Mouse (Mus musculus) limb, embryonic 10.5 days (tissue): ENCODE measurements around the gene Ccdc152. TPM values are rescaled to one million over a fixed set of nuclear protein-coding genes. Genes with fewer than 3 reads are reported as not detected.
A peak's percentile ranks its signal among the peaks of the same experiment; 100 is the strongest.

Source experiments
- DNase-seq: peaks from one replicate; pipeline ENCODE4 v3.0.0-alpha.2; 2017; ENCODE audit warnings: low spot score
- H3K27ac ChIP-seq: fragments of 300-500 bp; sonication (generic); 2 replicates; pipeline ENCODE4 v1.5.1; 2016; ENCODE audit warnings: mild to moderate bottlenecking
- H3K27me3 ChIP-seq: fragments of 300-500 bp; sonication (generic); 2 replicates; pipeline ENCODE4 v1.6.1; 2016; ENCODE audit warnings: low read depth, mild to moderate bottlenecking; ENCODE audit not compliant: poor library complexity, severe bottlenecking
- H3K36me3 ChIP-seq: fragments of 300-500 bp; sonication (generic); 2 replicates; pipeline ENCODE4 v1.6.1; 2016; ENCODE audit warnings: mild to moderate bottlenecking, moderate library complexity
- H3K4me1 ChIP-seq: fragments of 300-500 bp; sonication (generic); 2 replicates; pipeline ENCODE4 v1.6.1; 2016
- H3K4me3 ChIP-seq: fragments of 300-500 bp; sonication (generic); 2 replicates; pipeline ENCODE4 v1.5.1; 2016; ENCODE audit warnings: mild to moderate bottlenecking, moderate library complexity
- H3K9me3 ChIP-seq: fragments of 300-500 bp; sonication (generic); replicated peaks from 2 replicates; pipeline ENCODE4 v1.6.1; 2016; ENCODE audit warnings: mild to moderate bottlenecking
- WGBS: fragments of 180-500 bp; shearing (Covaris S2); methylation state at CpG from one replicate; pipeline ENCODE4 v1.1.7; 2016; 5-methylcytosine and 5-hydroxymethylcytosine counted together
- polyA plus RNA-seq: library from polyadenylated mRNA; unstranded; fragments of >200 nt; fragmentation: Nextera tagmentation; extraction: Ambion mirVana; gene quantifications from 2 replicates; pipeline ENCODE4 v1.2.1, GENCODE M21; 2016

Ccdc152 gene
- polyA plus RNA-seq, 1 experiment from 2014 or later, result not detected

DNA sequence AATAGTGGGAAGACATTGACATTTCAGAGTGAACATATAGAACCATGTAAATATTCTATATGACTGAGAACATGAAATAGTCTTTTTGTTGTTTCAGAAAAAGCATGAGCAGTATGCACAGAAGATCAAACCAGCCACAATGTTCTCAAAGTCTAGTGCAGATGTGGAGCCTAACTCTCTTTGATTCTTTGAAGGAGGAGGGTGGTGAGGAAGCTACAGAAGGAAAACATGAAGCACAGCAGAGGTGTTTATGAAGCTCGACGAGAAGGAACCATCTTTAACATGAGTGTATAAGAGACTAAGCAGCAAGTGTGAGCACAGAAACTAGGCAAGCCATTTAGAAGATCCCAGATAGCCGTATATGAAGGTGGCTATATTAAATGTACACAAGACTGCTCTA, 6.5 kb upstream of the Ccdc152 start:
- no peak overlapping the region for H3K27ac ChIP-seq
- no peaks in the 10 kb centered on the region for H3K36me3 ChIP-seq
- DNase-seq, result no peak
- WGBS, result 92% methylated on average over 3 of the region's 3 CpGs
- H3K27me3 ChIP-seq, result no peaks in the 10 kb centered on the region
- no peaks in the 10 kb centered on the region for H3K4me1 ChIP-seq
- no peak overlapping the region for H3K4me3 ChIP-seq
- H3K9me3 ChIP-seq, result no peaks in the 10 kb centered on the region

DNA sequence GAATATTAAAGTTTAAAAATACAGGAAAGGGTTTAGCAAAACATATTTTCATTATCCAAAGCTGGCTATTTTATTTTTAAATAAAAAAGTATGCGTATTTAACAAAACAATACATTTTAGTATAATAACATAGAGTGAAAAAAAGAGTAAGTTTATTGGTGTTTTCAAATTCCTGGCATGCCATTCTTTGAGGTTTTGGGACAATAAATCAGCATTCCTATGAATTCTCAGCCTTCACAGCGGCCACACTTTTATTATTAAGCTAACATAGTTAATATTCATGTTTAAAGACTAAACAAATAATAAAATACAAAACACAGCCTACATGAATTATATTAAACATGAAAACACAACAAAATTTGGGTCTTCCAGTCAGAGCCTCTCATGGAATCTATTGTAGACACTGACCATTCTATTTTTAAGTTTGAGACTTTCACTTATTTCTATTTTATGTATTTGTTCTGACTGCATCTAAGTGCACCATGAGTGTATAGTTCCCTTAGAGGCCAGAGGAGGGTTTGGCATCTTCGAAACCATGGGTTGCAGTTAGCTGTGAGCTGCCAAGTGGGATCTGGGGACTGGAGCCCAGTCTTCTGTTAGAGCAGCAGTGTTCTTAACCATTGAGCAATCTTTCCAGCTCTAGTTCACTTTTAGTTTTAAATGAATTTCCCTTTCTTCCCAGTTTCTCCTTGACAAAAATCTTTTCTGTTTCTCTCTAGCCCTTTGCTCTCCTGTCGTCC, 2.8 kb downstream of the Ccdc152 start:
- no peaks in the 10 kb centered on the region for H3K36me3 ChIP-seq
- DNase-seq, result no peak
- no peak overlapping the region for H3K4me3 ChIP-seq
- no peaks in the 10 kb centered on the region for H3K27me3 ChIP-seq
- H3K27ac ChIP-seq, result no peak overlapping the region
- no peaks in the 10 kb centered on the region for H3K9me3 ChIP-seq
- no peaks in the 10 kb centered on the region for H3K4me1 ChIP-seq
- WGBS, result 80% methylated on average over 4 of the region's 4 CpGs

DNA sequence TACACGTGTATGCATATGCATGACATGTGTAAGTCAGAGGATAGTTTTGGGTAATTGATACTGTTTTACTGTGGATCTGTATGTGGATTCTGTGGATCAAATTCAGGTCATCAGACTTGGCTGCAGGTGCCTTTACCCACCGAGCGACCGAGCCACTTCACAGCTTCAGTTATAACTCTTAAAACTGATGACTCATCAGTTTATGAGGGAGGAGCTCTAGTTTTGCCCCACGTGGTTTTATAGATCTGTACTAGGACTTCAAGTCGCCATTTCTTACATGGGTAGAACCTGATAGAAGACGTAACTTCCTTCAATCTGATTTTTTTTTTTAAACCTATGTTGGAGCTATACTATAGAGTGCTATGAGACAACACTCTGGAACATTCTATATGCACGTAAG, 5.7 kb downstream of the Ccdc152 start:
- DNase-seq, result no peak
- no peak overlapping the region for H3K4me3 ChIP-seq
- H3K4me1 ChIP-seq, result no peaks in the 10 kb centered on the region
- H3K36me3 ChIP-seq, result no peaks in the 10 kb centered on the region
- H3K27ac ChIP-seq, result no peak overlapping the region
- H3K27me3 ChIP-seq, result no peaks in the 10 kb centered on the region
- no peaks in the 10 kb centered on the region for H3K9me3 ChIP-seq
- 84% methylated on average over 8 of the region's 8 CpGs for WGBS

DNA sequence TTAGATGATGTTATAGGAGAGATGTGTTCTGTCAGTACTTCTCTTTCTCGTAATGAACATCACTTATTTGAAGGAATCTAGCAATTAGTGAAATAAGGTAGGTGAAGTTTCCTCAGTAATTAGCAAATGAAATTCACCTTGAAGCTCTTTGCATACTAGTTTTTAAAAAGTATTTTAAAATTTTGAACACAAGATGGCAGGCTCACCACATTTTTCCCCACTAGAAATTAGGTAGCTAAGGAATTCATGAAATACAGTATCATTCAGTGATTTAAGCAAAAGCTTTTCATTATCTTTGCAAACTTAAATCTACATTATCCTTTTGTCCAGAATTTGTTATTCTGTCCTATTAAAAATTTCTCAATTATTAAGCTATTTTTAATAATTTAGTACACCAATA, 7.3 kb downstream of the Ccdc152 start:
- Histone ChIP-seq H3K4me3 (no peak overlapping the region), H3K27me3 (no peaks in the 10 kb centered on the region), H3K27ac (no peak overlapping the region), H3K4me1 (no peaks in the 10 kb centered on the region), H3K36me3 (no peaks in the 10 kb centered on the region), H3K9me3 (no peaks in the 10 kb centered on the region)
- WGBS, result 89% methylated on average over 1 of the region's 1 CpGs
- DNase-seq, result no peak

DNA sequence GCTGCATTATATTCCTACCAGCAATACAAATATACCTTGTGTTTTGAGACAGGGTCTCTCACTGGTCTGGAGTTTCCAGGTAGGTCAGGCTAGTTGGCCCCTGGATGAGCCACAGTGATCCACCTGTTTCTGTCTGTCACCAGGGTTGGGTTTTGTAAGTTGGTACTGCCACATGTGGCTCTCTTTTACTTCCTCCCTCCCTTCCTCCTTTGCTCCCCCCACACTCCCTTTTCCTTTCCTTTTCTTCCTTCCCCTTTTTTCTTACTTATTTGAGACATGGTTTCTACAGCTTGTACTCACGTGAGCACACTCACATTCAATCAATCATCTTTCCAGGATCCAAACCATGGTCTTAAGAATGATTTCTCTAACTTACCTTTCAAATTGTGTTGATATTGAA, 9.8 kb downstream of the Ccdc152 start:
- no peak overlapping the region for H3K27ac ChIP-seq
- H3K9me3 ChIP-seq, result no peaks in the 10 kb centered on the region
- no peak for DNase-seq
- 65% methylated on average over 1 of the region's 1 CpGs for WGBS
- H3K36me3 ChIP-seq, result no peaks in the 10 kb centered on the region
- no peaks in the 10 kb centered on the region for H3K27me3 ChIP-seq
- H3K4me1 ChIP-seq, result no peaks in the 10 kb centered on the region
- H3K4me3 ChIP-seq, result no peak overlapping the region

DNA sequence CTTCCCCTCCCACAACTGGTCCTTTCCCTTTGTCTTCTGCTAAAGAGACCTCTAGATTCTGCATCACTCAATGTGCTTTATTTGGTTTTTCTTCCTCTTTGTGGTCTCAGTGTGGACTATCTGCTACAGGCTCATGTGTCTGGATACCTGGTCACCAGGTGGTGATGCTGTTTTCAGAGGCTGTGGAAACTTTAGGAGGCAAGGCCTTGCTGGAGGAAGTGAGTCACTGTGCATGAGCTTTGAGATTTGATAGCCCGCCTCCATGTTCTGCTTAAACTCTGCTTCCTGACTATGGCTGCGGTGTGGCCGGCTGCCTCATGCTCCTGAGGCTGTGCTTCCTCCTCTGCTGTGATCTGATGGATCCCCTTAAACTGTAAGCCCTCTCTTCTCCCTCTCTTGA, 12.9 kb downstream of the Ccdc152 start:
- 83% methylated on average over 3 of the region's 3 CpGs for WGBS
- H3K27ac ChIP-seq, result no peak overlapping the region
- no peaks in the 10 kb centered on the region for H3K4me1 ChIP-seq
- H3K9me3 ChIP-seq, result no peaks in the 10 kb centered on the region
- no peaks in the 10 kb centered on the region for H3K36me3 ChIP-seq
- no peak overlapping the region for H3K4me3 ChIP-seq
- no peak for DNase-seq
- no peaks in the 10 kb centered on the region for H3K27me3 ChIP-seq

DNA sequence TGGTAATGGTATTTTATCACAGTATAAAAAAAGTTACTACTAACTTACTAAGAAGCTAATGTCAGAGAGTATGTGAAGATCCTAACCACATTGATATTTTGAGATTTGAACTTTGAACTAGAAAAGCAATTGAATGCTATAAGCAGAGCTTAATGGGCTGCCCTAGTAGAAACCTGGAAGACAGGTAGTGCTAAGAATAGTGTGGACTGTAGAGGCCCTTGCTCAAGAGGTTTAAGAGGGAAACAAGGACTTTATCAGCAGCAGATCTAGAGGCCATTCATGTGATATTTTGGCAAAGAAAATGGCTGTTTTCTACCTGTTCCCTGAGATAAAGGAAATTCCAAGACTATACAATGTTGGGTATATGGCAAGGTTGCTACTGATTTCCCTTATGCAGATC, 17.3 kb downstream of the Ccdc152 start:
- no peak overlapping the region for H3K27ac ChIP-seq
- H3K27me3 ChIP-seq, result no peaks in the 10 kb centered on the region
- H3K9me3 ChIP-seq, result no peaks in the 10 kb centered on the region
- no peak for DNase-seq
- H3K36me3 ChIP-seq, result no peaks in the 10 kb centered on the region
- no peaks in the 10 kb centered on the region for H3K4me1 ChIP-seq
- H3K4me3 ChIP-seq, result no peak overlapping the region

DNA sequence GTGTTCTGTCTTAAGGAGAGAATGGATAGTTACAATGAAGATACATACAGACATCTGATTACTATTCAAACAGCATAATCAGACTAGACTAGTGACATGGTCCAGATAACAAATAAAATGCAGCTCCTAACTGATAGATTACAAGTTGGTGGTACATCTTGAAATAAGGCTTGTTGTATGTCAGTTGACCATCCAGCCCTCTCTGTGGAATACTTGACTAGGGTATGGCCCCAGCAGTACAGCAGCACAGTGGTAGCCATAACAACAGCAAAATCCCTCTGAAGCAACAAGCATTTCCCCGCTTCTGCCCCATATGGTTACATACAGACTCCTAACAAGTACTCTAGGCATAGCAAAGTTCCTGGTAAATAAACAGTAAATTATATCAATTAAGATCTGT, 21.6 kb downstream of the Ccdc152 start:
- Histone ChIP-seq H3K36me3 (peaks cover 5% of the 10 kb centered on the region; the same call in 1 of the 2 replicates), H3K27me3 (no peaks in the 10 kb centered on the region), H3K4me3 (no peak overlapping the region), H3K4me1 (no peaks in the 10 kb centered on the region), H3K27ac (no peak overlapping the region), H3K9me3 (no peaks in the 10 kb centered on the region)
- 93% methylated on average over 1 of the region's 1 CpGs for WGBS
- no peak for DNase-seq

DNA sequence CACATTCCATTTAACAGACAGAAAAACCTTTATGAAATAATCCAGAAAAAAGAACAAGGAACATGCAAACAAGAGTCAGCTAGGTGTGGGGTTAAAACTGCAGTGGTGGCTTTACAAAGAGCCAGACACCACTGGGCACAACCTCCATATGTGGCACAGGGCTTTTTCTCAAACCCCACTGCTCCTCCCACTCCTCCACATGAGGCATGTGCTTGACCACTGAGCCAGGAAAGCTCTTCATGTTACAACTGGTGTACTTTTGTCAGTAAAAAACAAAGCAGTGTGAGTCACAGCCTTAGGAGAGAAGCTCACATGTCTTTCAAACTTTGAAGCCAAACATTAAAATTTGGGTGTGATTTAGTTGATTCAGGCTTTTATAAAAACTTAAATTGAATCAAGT, 22.1 kb downstream of the Ccdc152 start:
- Histone ChIP-seq H3K36me3 (peaks cover 5% of the 10 kb centered on the region; the same call in 1 of the 2 replicates), H3K27me3 (no peaks in the 10 kb centered on the region), H3K27ac (no peak overlapping the region), H3K9me3 (no peaks in the 10 kb centered on the region), H3K4me1 (no peaks in the 10 kb centered on the region), H3K4me3 (no peak overlapping the region)
- no peak for DNase-seq

DNA sequence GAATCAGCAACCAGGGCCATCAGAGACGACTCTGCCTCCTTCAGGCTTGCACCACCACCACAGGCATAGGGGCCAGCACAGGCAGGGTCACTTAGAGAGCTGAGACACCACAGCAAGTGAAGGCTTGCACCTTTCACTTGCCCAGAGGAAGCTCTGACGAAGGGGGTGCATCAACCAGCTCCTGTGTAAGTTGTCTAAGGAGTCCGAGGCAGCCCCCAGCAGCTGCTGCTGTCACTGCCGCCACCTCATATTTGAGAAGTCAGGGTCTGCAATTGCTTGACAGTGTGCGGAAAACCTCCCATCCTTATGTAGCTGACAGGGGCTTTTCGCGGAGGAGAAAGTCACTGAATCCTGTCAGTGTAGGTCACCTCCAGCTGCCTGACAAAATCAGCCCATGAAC, 24.1 kb downstream of the Ccdc152 start:
- Histone ChIP-seq H3K9me3 (no peaks in the 10 kb centered on the region), H3K27ac (no peak overlapping the region), H3K4me1 (no peaks in the 10 kb centered on the region), H3K4me3 (no peak overlapping the region), H3K27me3 (no peaks in the 10 kb centered on the region), H3K36me3 (peaks cover 5% of the 10 kb centered on the region; the same call in 1 of the 2 replicates)
- no peak for DNase-seq
- WGBS, result 73% methylated on average over 7 of the region's 7 CpGs

DNA sequence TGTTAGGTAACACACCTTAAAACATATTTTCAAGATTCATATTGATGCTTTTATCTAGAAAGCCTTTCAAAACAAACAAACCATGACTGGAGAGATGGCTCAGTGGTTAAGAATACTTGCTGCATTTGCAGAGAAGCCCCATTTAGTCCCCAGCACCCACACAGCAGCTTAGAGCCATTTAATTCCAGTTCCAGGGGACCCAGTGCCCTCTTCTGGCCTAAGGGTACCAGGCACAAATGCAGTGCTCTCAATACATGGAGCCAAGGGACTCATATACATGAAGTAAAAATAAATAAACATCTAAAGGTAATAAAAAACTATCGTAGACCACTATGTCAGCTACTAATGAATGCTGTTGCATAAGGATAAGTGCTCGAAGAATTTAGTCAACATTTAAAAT, 25.9 kb downstream of the Ccdc152 start:
- H3K9me3 ChIP-seq, result no peaks in the 10 kb centered on the region
- no peak overlapping the region for H3K4me3 ChIP-seq
- DNase-seq, result no peak
- no peaks in the 10 kb centered on the region for H3K27me3 ChIP-seq
- H3K4me1 ChIP-seq, result no peaks in the 10 kb centered on the region
- WGBS, result 91% methylated on average over 2 of the region's 2 CpGs
- H3K36me3 ChIP-seq, result peaks cover 5% of the 10 kb centered on the region; the same call in 1 of the 2 replicates
- no peak overlapping the region for H3K27ac ChIP-seq

DNA sequence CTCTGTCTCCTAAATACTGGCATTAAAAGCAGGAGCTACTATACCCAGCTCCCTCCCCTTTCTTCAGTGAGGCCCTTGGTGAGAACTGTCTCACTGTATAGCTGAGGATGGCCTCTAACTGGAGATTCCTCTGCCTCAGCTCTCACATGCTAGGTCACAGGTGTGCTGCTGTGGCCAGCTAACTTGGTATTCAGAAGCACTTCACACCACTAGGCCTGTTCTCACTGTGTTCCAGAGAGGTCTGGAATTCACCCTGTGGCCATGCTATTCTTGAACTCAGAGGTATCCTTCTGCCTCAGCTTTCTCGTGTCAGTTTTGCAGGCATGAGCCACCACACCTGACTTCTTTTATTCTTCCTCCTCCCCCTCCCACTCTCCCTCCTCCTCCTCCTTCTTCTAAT, 30.1 kb downstream of the Ccdc152 start:
- WGBS, result 90% methylated on average over 1 of the region's 1 CpGs

DNA sequence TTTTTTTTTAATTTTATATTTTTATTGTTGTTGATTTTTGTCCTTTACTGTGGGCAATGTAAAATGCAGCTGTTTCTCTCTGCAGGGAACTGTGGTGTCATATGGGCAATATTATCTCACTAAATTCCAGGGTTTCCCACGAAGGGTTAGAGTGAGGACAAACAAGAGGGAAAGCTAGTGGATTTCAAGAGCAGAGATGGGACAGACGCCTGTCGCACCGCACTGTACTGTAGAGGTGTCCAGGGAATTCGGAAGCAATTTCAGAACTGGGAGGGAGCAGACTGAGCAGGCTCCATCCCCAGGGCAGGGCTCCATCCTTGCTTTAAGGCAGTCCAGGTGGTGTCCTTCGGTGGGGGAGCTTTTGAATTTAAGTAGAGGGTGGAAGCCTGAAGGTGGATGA, 32.1 kb downstream of the Ccdc152 start:
- peak overlapping the region; percentile 89; the same call in 1 of the 2 replicates for H3K27ac ChIP-seq
- no peaks in the 10 kb centered on the region for H3K9me3 ChIP-seq
- H3K4me1 ChIP-seq, result peaks cover 23% of the 10 kb centered on the region
- H3K36me3 ChIP-seq, result no peaks in the 10 kb centered on the region
- H3K4me3 ChIP-seq, result peak overlapping the region; percentile 46
- WGBS, result 49% methylated on average over 6 of the region's 6 CpGs
- DNase-seq, result no peak
- H3K27me3 ChIP-seq, result no peaks in the 10 kb centered on the region

More for the DNA sequence above, 30.1 kb downstream of the Ccdc152 start:
- H3K4me3 ChIP-seq, result no peak overlapping the region
- H3K4me1 ChIP-seq, result peaks cover 23% of the 10 kb centered on the region
- H3K27ac ChIP-seq, result no peak overlapping the region
- no peaks in the 10 kb centered on the region for H3K27me3 ChIP-seq
- H3K36me3 ChIP-seq, result no peaks in the 10 kb centered on the region
- no peak for DNase-seq
- H3K9me3 ChIP-seq, result no peaks in the 10 kb centered on the region

DNA sequence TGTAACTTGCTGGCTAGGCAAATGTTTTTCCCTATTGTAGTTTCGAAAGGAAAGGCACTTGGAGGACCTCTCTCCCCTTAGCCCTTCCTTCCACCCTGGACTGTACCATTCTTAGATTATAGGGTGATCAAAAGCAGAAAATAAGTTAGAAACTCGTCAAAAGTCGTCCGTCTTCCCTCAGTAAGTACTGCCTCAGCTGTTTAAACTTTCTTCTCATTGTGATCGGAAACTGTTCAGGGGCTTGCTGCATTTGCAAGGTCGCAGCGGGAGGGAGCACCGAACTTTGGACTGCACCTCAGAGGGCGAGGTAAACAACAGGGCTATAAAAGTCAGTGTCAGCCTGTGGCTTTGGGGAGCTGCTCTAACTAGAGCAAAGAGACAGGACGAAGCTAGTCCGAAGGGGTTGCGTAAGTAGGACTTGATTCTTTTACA, 32.7 kb downstream of the Ccdc152 start:
- 6% methylated on average over 12 of the region's 12 CpGs for WGBS
- Histone ChIP-seq H3K4me3 (peak overlapping the region; percentile 46), H3K27ac (peak overlapping the region; percentile 89), H3K36me3 (no peaks in the 10 kb centered on the region), H3K9me3 (no peaks in the 10 kb centered on the region), H3K4me1 (peaks cover 23% of the 10 kb centered on the region), H3K27me3 (no peaks in the 10 kb centered on the region)
- DNase-seq, result peak; percentile 65
